Mouse (Mus musculus): ENCODE measurements around the gene Homez.

DNA sequence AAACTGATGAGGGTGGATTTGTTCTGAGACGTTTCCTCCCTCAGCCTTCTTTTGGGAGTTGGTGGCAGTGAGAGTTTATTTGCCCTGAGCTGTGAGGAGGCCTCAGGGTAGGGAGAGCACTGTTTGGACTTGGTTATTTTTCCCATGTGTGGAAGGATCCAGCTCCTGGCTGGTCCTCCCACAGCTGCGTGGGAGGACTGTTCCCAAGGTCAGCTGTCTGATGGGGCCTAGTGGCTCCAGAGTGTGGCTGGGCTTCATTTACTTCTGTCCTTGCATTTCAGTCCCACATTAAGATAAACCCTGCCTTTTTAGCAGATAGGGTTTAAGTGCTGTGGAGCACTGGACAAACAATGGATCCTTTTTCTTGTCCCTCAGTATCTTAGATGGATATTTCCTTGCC is 26.7 kb upstream of the Homez start:
- no peak for TF ChIP-seq CHD2 (IDR thresholded peaks at IDR 0.05; ENCODE audit: low read depth, low read length)
- TF ChIP-seq ZNF384 (IDR thresholded peaks at IDR 0.05; ENCODE audit: low read depth, low read length) = no peak
- TF ChIP-seq HCFC1 (IDR thresholded peaks at IDR 0.05; ENCODE audit: borderline replicate concordance, insufficient read depth, low read length) = no peak
- TF ChIP-seq MAFK (IDR thresholded peaks at IDR 0.05; ENCODE audit: insufficient read depth, low read depth, low read length) = no peak
- no peak for TF ChIP-seq ZC3H11A (IDR thresholded peaks at IDR 0.05; ENCODE audit: borderline replicate concordance, low read depth, low read length)

All from ES-E14 (cell line).